Mouse (Mus musculus): ENCODE results near the gene Defb26.

The Defb26 gene

DNA sequence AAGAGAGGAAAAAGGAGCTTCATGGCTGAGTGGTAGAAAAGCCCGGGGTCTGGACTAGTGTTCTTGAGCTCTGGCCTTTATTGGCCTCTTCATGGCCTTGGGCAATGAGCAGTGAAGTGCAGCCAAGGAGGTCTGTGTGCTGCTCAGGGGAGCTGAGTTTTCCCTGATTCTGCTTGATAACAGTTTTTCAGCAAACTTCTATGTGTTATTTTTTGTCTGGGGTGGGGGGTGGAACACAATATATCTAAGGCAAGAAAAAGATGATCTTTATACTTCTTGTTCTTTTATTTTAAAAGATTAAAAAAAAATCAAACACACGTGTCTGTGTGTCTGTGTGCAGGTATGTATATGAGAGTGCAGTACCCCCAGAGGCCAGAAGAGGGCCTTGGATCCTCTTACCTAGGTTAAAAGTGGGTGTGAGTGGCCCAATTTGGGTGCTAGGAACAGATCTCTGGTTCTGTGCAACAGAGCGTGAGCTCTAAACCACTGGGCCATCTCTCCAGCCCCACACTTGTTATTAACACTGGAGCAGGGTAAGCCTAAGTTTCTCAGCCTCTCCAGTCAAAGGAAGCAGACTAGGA is 46.8 kb downstream of the Defb26 start, which contains the start of gene Defb23:
Defb23 (minus strand) TSS at position 51 of the 581 bp plus-strand sequence.
- DNase-seq: no peak

DNA sequence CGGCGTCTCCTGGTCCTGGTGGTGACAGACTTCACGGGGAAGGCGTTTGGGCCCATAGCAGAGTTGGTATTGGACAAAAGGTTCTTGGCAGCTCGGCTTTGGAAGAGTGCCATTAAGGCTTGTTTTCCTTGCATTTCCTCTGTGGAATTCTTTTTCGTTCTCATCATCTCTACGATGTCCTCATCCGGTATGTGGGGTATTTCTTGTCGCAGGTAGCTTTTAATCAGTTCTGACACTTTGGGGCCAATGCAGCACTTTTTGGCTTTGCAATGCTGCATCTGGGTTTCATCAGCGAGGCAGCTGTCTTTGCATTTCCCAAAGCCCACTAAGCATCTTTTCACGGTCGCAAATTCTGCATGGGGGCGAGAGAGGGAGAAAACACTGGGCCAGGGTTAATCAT is 52.3 kb downstream of the Defb26 start:
- DNase-seq: no peak
